Mouse (Mus musculus) intestine, embryonic 15.5 days (tissue): ENCODE data around the gene Tnfsf15. TPM values are rescaled to one million over a fixed set of nuclear protein-coding genes. Genes with fewer than 3 reads are reported as not detected.

ENCODE experiments used
- polyA plus RNA-seq: library from polyadenylated mRNA; unstranded; fragments of >200 nt; fragmentation: Nextera tagmentation; extraction: Ambion mirVana; gene quantifications from 2 replicates; pipeline ENCODE4 v1.2.1, GENCODE M21; 2015

Gene Tnfsf15
- polyA plus RNA-seq, 1 experiment from 2014 or later = 0.28 TPM

Other genes with a start within 250 kb of the Tnfsf15 start
- gene Whrn, start 249.1 kb downstream of the Tnfsf15 start, polyA plus RNA-seq = 4.0 and 4.6 TPM in 2 replicates
- 288 and 316 TPM in 2 replicates for gene Atp6v1g1, start 200.3 kb downstream of the Tnfsf15 start, polyA plus RNA-seq
- gene Tmem268, start 186.3 kb downstream of the Tnfsf15 start, polyA plus RNA-seq = 12.8 and 14.0 TPM in 2 replicates
- not detected in 2 replicates for gene Gm11213, start 139.9 kb downstream of the Tnfsf15 start, polyA plus RNA-seq
- gene Tex48, start 122.7 kb downstream of the Tnfsf15 start, polyA plus RNA-seq = not detected in 2 replicates
- gene Gm11214, start 81.7 kb downstream of the Tnfsf15 start, polyA plus RNA-seq = not detected in 2 replicates
- gene Tnfsf8, start 116.2 kb upstream of the Tnfsf15 start, polyA plus RNA-seq = 0.04 and 0.06 TPM in 2 replicates